In the genomic region with DNA sequence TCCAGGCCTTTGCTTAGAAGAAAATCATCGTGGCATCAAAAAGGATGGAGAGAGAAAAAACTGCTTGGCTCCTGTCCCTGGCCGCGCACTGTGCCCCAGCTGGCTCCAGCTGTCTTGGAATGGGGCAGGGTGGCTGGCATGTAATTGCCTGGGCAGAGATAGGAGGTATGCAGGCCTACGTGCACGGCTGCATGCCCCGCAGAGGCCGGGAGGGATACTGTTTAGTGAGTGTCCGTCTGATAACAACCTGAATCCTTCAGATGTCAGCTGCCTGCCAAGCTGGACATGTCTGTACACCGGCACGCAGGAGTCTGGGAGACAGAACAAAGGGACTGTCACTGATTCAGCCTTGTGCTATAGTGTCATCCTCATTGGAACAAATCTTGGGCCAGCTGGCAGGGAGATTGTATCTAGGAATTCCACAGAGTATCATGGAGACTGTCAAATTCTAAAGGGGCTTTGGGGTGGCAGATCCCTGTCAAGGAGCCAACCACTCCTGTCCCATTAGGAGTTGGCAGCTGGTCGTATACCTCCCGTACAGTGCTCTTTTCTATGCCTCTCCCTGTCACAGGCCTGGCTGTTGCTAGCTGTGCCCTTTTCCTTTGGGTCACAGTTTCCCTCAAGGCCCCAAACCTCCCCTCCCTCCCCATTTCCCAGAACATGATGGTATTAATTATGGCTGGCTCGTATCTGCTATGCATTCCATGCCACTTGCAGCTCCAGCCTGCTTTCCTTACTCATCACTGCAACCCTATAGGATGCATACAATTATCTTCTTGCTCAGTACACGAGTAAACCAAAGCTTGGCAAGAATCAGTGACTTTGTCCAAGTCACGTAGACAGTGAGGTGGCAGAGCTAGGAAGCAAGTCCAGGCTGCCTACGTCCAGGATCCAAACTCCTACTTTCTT, we compare ENCODE assay signal across 8 mouse cellular contexts.
DNase-seq lines count a peak whose midpoint lies in the region; ATAC-seq lines count a peak whose summit lies in the region.

No protein-coding gene starts in this region.

- no peak for DNase-seq in kidney, postnatal 36 days
- peak; percentile 65 to 68 for DNase-seq in heart, postnatal 14 days
- no peak for DNase-seq in urinary bladder, adult 18-20 months (ENCODE audit: low spot score in 2 of 2)
- DNase-seq in layer of hippocampus, adult 18-20 months (ENCODE audit: low spot score in 2 of 2): no peak
- no peak for DNase-seq in testis, postnatal 14 days (ENCODE audit: low spot score)

- no peaks in the 10 kb centered on the region for H3K27me3 ChIP-seq in kidney, embryonic 16.5 days (ENCODE audit: insufficient read depth, low read length)
- no peaks in the 10 kb centered on the region for H3K27me3 ChIP-seq in forebrain, embryonic 13.5 days
- no peaks in the 10 kb centered on the region; the same call in 1 of the 2 replicates for H3K27me3 ChIP-seq in midbrain, embryonic 12.5 days

- H3K9ac ChIP-seq in kidney, embryonic 16.5 days (replicated peaks; ENCODE audit: low read length): no peak overlapping the region
- 0 out of 2 replicates have a peak overlapping the region, but pooled peaks have one; percentile 9 for H3K9ac ChIP-seq in forebrain, embryonic 13.5 days
- H3K9ac ChIP-seq in midbrain, embryonic 12.5 days (replicated peaks): no peak overlapping the region

- no peak overlapping the region for H3K27ac ChIP-seq in kidney, embryonic 16.5 days (ENCODE audit: low read length)
- peak overlapping the region; percentile 60 for H3K27ac ChIP-seq in forebrain, embryonic 13.5 days
- peak overlapping the region; percentile 30 for H3K27ac ChIP-seq in midbrain, embryonic 12.5 days (replicated peaks)

- no peak overlapping the region for H3K4me3 ChIP-seq in kidney, embryonic 16.5 days (ENCODE audit: low read length)
- H3K4me3 ChIP-seq in forebrain, embryonic 13.5 days: no peak overlapping the region
- no peak overlapping the region for H3K4me3 ChIP-seq in midbrain, embryonic 12.5 days

- H3K36me3 ChIP-seq in kidney, embryonic 16.5 days (ENCODE audit: insufficient read depth, low read length): no peaks in the 10 kb centered on the region
- no peaks in the 10 kb centered on the region for H3K36me3 ChIP-seq in forebrain, embryonic 13.5 days (ENCODE audit: poor library complexity, severe bottlenecking)
- no peaks in the 10 kb centered on the region for H3K36me3 ChIP-seq in midbrain, embryonic 12.5 days

- H3K4me1 ChIP-seq in kidney, embryonic 16.5 days (ENCODE audit: insufficient read depth, low read length): 0 out of 2 replicates have a peak, but pooled peaks cover 2% of the 10 kb centered on the region
- H3K4me1 ChIP-seq in forebrain, embryonic 13.5 days: peaks cover 31% of the 10 kb centered on the region
- H3K4me1 ChIP-seq in midbrain, embryonic 12.5 days: peaks cover 26% of the 10 kb centered on the region

- no peaks in the 10 kb centered on the region for H3K9me3 ChIP-seq in kidney, embryonic 16.5 days (ENCODE audit: low read length)
- no peaks in the 10 kb centered on the region for H3K9me3 ChIP-seq in forebrain, embryonic 13.5 days (replicated peaks)
- no peaks in the 10 kb centered on the region for H3K9me3 ChIP-seq in midbrain, embryonic 12.5 days

- ATAC-seq in kidney, embryonic 16.5 days (ENCODE audit: low FRiP score, low TSS enrichment): peak; percentile 61; the same call in 1 of the 2 replicates
- ATAC-seq in forebrain, embryonic 13.5 days: peak; percentile 84
- peak; percentile 63 for ATAC-seq in midbrain, embryonic 12.5 days (ENCODE audit: low FRiP score, low read depth)

- H3K4me2 ChIP-seq in kidney, embryonic 16.5 days (replicated peaks; ENCODE audit: low read depth, low read length): no peak overlapping the region
- H3K4me2 ChIP-seq in forebrain, embryonic 13.5 days: no peak overlapping the region
- H3K4me2 ChIP-seq in midbrain, embryonic 12.5 days (replicated peaks): no peak overlapping the region

- 73% methylated on average over 16 of the region's 16 CpGs for WGBS in kidney, embryonic 16.5 days
- 44% methylated on average over 16 of the region's 16 CpGs for WGBS in forebrain, embryonic 13.5 days
- 57% methylated on average over 16 of the region's 16 CpGs for WGBS in midbrain, embryonic 12.5 days

- intact Hi-C loops in heart, postnatal 14 days (cut with DNase I): loop anchor here (5.0 kb wide), 2 partner anchors 85 to 115 kb away; a partner anchor contains a TSS

Comparison
In these comparisons a context has a peak if more than half of its experiments do, and no peak if none do; other contexts are left out.
1. DNase-seq: peak in heart, postnatal 14 days (2 of 2); none in kidney, postnatal 36 days (0 of 2), urinary bladder, adult 18-20 months (0 of 2), layer of hippocampus, adult 18-20 months (0 of 2) and testis, postnatal 14 days (single experiment).
2. Peak in every context shown above with its lines, with median percentiles within 50 percentile points of each other: ATAC-seq.